Mouse (Mus musculus): ENCODE data around the gene Rps26.
A peak's percentile ranks its signal among the peaks of the same experiment; 100 is the strongest.

Gene Rps26

GRCm38 (mm10) chr10:128626311-128627310 is at the start of gene Rps26:
Gene Rps26 (minus strand): TSS chr10:128626747.
- peak; percentile 90 for DNase-seq

DNA sequence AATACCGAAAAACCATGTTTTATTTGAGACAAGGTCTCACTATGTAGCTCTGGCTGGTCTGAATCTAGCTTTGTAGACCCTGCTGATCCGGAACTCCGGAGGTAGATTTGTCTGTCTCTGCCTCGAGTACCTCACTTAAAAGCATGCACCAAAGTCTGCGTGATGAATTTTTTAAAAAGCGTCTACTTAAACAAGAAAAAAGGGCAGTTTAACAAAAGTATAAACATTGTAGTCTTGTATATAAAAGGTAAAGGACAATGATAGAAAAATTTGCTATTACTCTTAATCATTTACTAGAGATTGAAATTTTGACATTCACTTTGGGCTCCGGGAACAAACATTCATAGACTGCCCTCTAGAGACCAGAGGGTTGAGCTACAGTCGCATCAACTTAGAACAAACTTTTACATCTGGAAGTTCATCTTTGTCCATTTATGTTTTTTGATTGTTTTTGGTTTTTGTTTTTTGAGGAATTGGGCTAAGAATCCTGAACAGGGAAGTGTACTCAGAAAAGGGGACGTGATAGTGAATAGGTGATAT is 48.0 kb upstream of the Rps26 start:
- peak; percentile 48 for DNase-seq

DNA sequence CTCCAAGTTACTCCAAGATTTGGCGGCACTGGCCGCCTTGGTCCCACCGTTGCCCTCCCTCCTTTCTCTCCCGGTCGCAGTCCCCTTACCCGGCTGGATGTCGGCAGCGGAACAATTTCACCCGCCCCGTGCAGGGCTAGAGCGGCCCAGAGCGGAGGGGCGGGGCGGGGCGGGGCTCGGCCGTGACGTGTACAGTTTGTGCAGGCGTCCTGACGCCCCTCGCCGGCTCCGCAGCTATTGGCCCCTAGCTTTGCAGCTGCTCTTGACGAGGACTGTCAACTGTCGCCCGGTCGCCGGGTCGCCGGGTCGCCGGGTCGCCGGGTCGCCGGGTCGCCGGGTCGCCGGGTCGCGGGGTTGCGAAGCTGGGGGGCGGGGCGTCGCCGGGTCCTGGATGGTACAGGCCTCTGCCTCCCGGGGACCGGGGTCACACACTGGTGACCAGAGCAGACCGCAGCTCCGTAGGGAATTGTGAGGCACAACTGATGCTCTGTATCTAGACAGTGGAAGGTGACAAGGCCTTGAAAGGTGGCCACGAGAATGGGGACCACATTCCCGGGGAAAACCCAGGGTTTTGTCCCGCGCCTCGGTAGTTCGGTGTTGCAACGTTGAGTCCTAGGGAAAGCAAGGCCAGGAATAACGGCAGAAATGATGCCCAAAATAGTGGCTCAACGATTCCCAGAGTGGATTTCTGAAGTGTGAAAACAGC is 47.4 kb upstream of the Rps26 start, which contains the start of gene Suox:
Gene Suox, minus strand, starts transcription at position 311 of the 706 bp plus-strand sequence.
- DNase-seq: peak; percentile 93

DNA sequence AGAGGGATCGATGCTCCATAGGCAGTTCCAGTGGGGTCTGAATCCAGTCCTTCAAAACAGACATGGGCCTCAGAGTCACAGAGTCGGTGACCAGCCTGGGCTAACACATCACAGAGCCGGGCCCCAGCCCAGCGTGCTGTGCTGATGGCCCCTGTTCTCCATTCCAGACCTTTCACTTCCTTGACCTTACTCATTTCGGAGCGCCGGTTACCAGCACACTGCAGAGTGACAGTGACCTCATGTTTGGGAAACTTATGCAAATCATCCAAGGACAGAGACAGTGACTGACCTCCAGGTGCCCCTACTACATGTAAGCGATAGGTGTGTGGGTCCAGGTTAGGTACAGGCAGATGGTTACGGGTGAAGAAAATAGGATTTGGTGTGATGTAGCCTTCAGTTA is 44.6 kb upstream of the Rps26 start:
- DNase-seq: no peak

GRCm38 (mm10) chr10:128668790-128669672 is 42.5 kb upstream of the Rps26 start:
- DNase-seq: peak; percentile 75

- DNase-seq: no peak
Measured at GRCm38 (mm10) chr10:128665806-128666205, 39.3 kb upstream of the Rps26 start.

GRCm38 (mm10) chr10:128665307-128665706 is 38.8 kb upstream of the Rps26 start:
- DNase-seq: no peak

DNA sequence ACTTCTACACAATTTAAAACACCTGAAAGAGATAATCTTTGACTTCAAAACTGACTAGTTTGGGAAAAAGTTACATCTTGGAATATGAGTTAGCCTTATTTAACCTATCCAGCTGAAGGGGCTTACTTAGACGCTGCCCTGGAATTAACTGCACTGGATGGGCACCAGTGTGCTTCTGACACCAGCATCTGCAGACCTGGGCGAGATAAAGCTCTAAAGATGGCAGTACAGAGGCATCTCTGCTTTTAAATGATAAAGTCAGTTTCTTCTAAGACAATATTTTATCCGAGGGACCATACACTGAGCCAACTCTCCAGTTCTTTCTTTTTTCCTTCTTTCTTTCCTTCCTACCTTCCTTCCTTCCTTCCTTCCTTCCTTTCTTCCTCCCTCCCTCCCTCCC is 38.3 kb upstream of the Rps26 start:
- DNase-seq: no peak

- no peak for DNase-seq
Measured at GRCm38 (mm10) chr10:128663441-128664220, 37.1 kb upstream of the Rps26 start.

DNA sequence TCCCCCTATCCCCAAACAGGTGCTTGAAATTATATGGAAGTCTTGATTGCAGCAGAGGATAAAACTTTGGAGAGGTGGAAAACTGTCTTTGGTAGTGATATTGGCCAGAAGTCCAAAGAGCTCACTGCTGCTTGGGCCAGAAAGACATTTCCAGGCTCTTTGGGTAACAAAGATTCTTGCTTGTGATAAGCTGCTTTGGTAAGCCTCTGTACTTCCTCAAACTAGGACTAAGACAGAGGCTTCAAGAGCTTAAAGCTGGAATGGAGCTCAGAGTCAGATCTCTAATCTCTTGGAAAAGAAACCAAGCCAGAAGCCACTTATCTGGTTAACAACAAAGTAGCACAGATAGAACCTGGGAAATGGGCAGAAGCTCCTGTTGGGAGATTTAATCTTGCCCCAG is 35.9 kb upstream of the Rps26 start:
- DNase-seq: no peak

DNA sequence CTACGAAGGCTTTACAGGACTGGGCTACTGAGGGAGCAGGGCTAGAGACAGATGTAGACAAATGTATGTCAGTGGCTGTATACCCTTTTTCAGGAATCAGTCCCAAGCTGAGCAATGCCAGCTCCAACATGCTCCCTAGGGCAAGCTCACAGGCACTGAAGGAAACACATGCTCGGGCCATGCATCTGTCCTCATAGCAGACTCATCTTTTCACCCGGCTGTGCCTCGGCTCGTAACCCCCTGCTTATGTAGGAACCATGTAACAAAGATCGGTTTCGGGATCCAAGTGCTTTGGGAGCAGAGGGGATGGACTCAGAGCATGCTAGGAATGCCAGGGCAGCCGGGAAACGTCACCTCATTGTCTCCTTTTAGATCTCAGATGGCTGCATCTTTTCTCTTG is 32.9 kb upstream of the Rps26 start:
- no peak for DNase-seq

DNA sequence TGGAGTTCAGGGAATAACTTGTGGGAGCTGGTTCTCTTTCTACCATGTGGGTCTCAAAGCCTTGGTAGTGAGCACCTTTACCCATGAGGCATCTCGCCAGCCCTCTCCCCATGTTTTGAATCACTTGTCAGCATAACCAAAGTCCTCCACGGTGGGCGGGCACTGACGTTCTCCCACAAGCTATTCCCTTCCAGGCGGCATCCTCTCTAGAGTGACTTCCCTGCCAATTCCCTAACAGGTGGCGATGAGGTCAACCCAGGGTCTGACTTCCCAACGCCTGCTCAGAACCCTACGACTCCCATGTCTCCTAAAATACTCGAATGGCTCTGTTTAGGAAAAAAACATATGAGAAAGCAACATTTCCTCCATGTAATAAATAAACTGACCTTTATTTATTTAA is 31.3 kb upstream of the Rps26 start:
- DNase-seq: no peak

- DNase-seq: no peak
Measured at GRCm38 (mm10) chr10:128656731-128657130, 30.2 kb upstream of the Rps26 start.

DNA sequence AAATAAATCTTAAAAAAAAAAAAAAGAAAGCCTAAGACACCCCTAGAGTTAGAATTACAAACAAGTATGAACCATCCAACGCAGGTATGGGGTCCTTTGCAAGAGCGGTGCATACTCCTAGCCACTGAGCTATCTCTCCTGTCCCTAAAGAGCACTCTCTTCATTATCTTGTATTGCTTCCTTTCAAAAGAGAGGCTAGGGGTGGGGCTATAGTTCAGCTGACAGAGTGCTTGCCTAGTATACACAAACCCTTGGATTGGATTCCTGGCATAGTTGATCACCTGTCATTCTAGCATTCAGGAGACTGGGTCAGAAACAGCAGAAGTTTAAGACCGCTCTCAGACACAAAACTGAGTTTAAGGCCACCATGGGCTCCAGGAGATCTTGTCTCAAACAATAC is 28.7 kb upstream of the Rps26 start:
- DNase-seq: no peak

- no peak for DNase-seq
Measured at GRCm38 (mm10) chr10:128653866-128654265, 27.3 kb upstream of the Rps26 start.

DNA sequence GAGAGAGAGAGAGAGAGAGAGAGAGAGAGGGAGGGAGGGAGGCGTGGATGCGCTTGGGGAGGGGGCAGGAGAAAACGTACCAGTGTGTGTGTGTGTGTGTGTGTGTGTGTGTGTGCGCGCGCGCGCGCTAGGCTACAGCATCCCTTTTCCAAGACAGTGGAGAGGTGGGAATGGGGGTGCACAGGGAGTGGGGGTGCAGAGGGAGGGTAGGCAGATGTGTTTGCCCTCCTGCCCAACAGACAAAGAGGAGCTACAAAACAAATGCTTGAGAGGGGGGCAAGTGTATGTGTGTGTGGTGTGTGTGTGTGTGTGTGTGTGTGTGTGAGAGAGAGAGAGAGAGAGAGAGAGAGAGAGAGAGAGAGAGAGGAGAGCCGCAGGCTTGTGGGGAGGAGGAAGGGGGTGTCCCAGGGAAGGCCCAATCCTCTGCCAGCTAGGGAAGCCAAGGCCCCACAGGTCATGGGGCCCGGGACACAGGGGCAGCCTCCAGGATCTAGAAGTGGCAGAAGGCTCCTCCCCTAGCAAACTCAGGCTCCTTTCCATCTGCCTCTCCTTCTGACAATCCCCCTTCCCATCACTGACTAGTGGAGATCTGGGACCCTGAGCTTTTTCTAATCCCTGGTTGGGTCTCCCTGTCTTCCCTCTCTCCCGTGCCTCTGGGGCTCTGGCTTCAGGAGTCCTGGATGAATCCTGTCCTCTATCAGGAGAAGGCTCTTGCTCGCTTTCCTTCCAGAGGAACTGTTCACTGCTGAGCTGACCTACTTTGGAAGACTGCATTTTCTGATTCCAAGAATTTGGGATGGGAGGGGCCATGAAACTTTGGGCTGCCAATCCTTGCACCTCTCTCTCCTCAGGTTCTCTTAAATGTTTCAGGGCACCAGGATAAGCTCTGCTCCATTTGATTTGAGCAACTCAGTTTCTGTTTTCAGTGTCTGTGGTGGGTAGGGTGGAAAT is 19.9 kb upstream of the Rps26 start:
- DNase-seq: peak; percentile 52

- DNase-seq: peak; percentile 57
Measured at GRCm38 (mm10) chr10:128645111-128646011, 18.8 kb upstream of the Rps26 start, which contains the start of gene Ikzf4. Gene Ikzf4 (minus strand): TSS chr10:128645991.

DNA sequence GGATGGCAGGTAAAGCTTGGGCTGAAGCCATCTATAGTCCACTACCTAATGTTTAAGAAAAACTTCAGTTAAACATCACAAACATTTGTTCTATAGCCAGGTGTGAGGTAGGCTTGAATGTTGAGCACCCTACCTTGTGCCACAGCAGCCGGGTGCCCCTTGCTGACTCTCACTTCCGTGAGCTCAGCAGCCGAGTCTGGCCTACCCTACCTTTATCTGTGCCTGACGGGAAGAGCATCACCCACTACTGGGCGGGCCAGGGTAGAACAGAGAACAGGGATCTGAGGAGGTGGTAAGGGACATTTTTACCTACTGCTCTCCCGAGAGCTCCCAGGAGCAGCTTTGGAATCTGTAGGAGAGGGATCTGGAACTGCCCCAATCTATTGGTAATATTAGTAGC is 16.2 kb upstream of the Rps26 start:
- no peak for DNase-seq

- no peak for DNase-seq
Measured at GRCm38 (mm10) chr10:128641871-128642270, 15.3 kb upstream of the Rps26 start.

Measured in thymus, postnatal 14 days (tissue).